Mouse (Mus musculus) neutrophil, adult 65 days (primary cell): ENCODE data around the gene Dnal1. TPM values are rescaled to one million over a fixed set of nuclear protein-coding genes. Genes with fewer than 3 reads are reported as not detected.

Source experiments
- total RNA-seq: library from RNA; stranded (reverse); gene quantifications from 2 replicates; pipeline ENCODE4 v1.2.4, GENCODE M21; 2023

Dnal1 gene
- 0.57 TPM in 1 of 2 replicates, not detected in the other for total RNA-seq

GRCm38 (mm10) chr12:84114153-84114994 lies at the start of gene Dnal1:
Dnal1 (plus strand) TSS chr12:84114366.

GRCm38 (mm10) chr12:84068986-84069385 lies 45.2 kb upstream of the Dnal1 start, which contains the start of gene Acot5:
Acot5 (plus strand) TSS chr12:84069325.

GRCm38 (mm10) chr12:84100604-84101492 lies 13.3 kb upstream of the Dnal1 start, which contains the start of gene Acot6:
Acot6 (plus strand) TSS chr12:84100654.

GRCm38 (mm10) chr12:84147954-84148621 lies 33.9 kb downstream of the Dnal1 start, which contains the start of gene Pnma1:
Pnma1 (minus strand) TSS chr12:84148489.

Other genes with a start within 250 kb of the Dnal1 start
- 128 and 146 TPM in 2 replicates for gene Numb, start 192.4 kb upstream of the Dnal1 start, total RNA-seq
- 38.5 and 50.5 TPM in 2 replicates for gene Riox1, start 163.8 kb upstream of the Dnal1 start, total RNA-seq
- gene Heatr4, start 129.5 kb upstream of the Dnal1 start, total RNA-seq = not detected in 2 replicates
- 4.6 and 5.4 TPM in 2 replicates for gene Acot2, start 126.5 kb upstream of the Dnal1 start, total RNA-seq
- 10.6 and 15.6 TPM in 2 replicates for gene Acot1, start 104.9 kb upstream of the Dnal1 start, total RNA-seq
- 0.16 TPM in 1 of 2 replicates, not detected in the other for gene Acot4, start 76.0 kb upstream of the Dnal1 start, total RNA-seq
- not detected in 2 replicates for gene Gm49366, start 75.4 kb upstream of the Dnal1 start, total RNA-seq
- gene Acot3, start 62.2 kb upstream of the Dnal1 start, total RNA-seq = not detected in 2 replicates
- not detected in 2 replicates for gene Acot5, start 45.0 kb upstream of the Dnal1 start, total RNA-seq
- 0.34 TPM in 1 of 2 replicates, not detected in the other for gene Acot6, start 13.7 kb upstream of the Dnal1 start, total RNA-seq
- 2.7 and 7.8 TPM in 2 replicates for gene Pnma1, start 34.1 kb downstream of the Dnal1 start, total RNA-seq
- 88.6 and 151 TPM in 2 replicates for gene Elmsan1, start 104.5 kb downstream of the Dnal1 start, total RNA-seq
- 11.8 and 12.6 TPM in 2 replicates for gene Ptgr2, start 170.9 kb downstream of the Dnal1 start, total RNA-seq
- gene Zfp410, start 202.5 kb downstream of the Dnal1 start, total RNA-seq = 24.6 and 42.9 TPM in 2 replicates
- gene Coq6, start 247.3 kb downstream of the Dnal1 start, total RNA-seq = 14.8 and 17.9 TPM in 2 replicates
- gene Fam161b, start 247.5 kb downstream of the Dnal1 start, total RNA-seq = 0.43 and 0.60 TPM in 2 replicates